Mouse (Mus musculus) midbrain, embryonic 12.5 days (tissue): Measurements from ENCODE around the gene Phc2. TPM values are rescaled to one million over a fixed set of nuclear protein-coding genes. Genes with fewer than 3 reads are reported as not detected.

Experiments used
- ATAC-seq: fragments of 200-750 bp; cut with Nextera tagmentation; 2 replicates; pipeline ENCODE4 v1.8.0; 2017; ENCODE audit warnings: low read depth, moderate TSS enrichment, moderate library complexity; ENCODE audit not compliant: low FRiP score
- H3K27ac ChIP-seq: fragments of 300-500 bp; sonication (generic); replicated peaks from 2 replicates; pipeline ENCODE4 v1.5.1; 2016; ENCODE audit warnings: mild to moderate bottlenecking
- H3K27me3 ChIP-seq: fragments of 300-500 bp; sonication (generic); 2 replicates; pipeline ENCODE4 v1.6.1; 2016; ENCODE audit warnings: mild to moderate bottlenecking
- H3K36me3 ChIP-seq: fragments of 300-500 bp; sonication (generic); 2 replicates; pipeline ENCODE4 v1.6.1; 2016
- H3K4me1 ChIP-seq: fragments of 300-500 bp; sonication (generic); 2 replicates; pipeline ENCODE4 v1.6.1; 2016
- H3K4me2 ChIP-seq: fragments of 300-500 bp; sonication (generic); replicated peaks from 2 replicates; pipeline ENCODE4 v1.6.1; 2016; ENCODE audit warnings: mild to moderate bottlenecking, moderate library complexity
- H3K4me3 ChIP-seq: fragments of 300-500 bp; sonication (generic); 2 replicates; pipeline ENCODE4 v1.5.1; 2016; ENCODE audit warnings: mild to moderate bottlenecking
- H3K9ac ChIP-seq: fragments of 300-500 bp; sonication (generic); replicated peaks from 2 replicates; pipeline ENCODE4 v1.6.1; 2016; ENCODE audit warnings: mild to moderate bottlenecking, moderate library complexity
- H3K9me3 ChIP-seq: fragments of 300-500 bp; sonication (generic); 2 replicates; pipeline ENCODE4 v1.6.1; 2016; ENCODE audit warnings: mild to moderate bottlenecking
- WGBS: fragments of 180-500 bp; shearing (Covaris S2); methylation state at CpG from one replicate; pipeline ENCODE4 v1.1.7; 2016; 5-methylcytosine and 5-hydroxymethylcytosine counted together
- polyA plus RNA-seq: library from polyadenylated mRNA; unstranded; fragments of >200 nt; fragmentation: Nextera tagmentation; extraction: Ambion mirVana; gene quantifications from 2 replicates; pipeline ENCODE4 v1.2.1, GENCODE M21; 2016

The Phc2 gene
- polyA plus RNA-seq, 1 experiment from 2014 or later = 133 TPM

- H3K9me3 ChIP-seq = no peaks in the 10 kb centered on the region
- 77% methylated on average over 8 of the region's 8 CpGs for WGBS
- no peak overlapping the region for H3K4me3 ChIP-seq
- 0 out of 2 replicates have a peak overlapping the region, but pooled peaks have one; percentile 42 for H3K27ac ChIP-seq
- no peak for ATAC-seq
- H3K4me2 ChIP-seq = no peak overlapping the region
- H3K4me1 ChIP-seq = peaks cover 44% of the 10 kb centered on the region
- H3K9ac ChIP-seq = no peak overlapping the region
- H3K36me3 ChIP-seq = peaks cover 15% of the 10 kb centered on the region
- H3K27me3 ChIP-seq = no peaks in the 10 kb centered on the region
Observed at GRCm38 (mm10) chr4:128796788-128797187, 142.3 kb downstream of the Phc2 start.

- Histone ChIP-seq H3K9me3 (no peaks in the 10 kb centered on the region), H3K4me3 (no peak overlapping the region), H3K4me1 (peaks cover 60% of the 10 kb centered on the region), H3K4me2 (no peak overlapping the region), H3K27ac (0 out of 2 replicates have a peak overlapping the region, but pooled peaks have one; percentile 15), H3K27me3 (no peaks in the 10 kb centered on the region), H3K9ac (0 out of 2 replicates have a peak overlapping the region, but pooled peaks have one; percentile 99), H3K36me3 (no peaks in the 10 kb centered on the region; the same call in 1 of the 2 replicates)
- no peak for ATAC-seq
- 63% methylated on average over 9 of the region's 9 CpGs for WGBS
Observed at GRCm38 (mm10) chr4:128801675-128802465, 147.4 kb downstream of the Phc2 start.

Other genes starting within 250 kb of the Phc2 start
- gene Zscan20, start 44.6 kb upstream of the Phc2 start, polyA plus RNA-seq = 8.0 and 9.2 TPM in 2 replicates
- gene Tlr12, start 36.1 kb upstream of the Phc2 start, polyA plus RNA-seq = 0.98 and 1.2 TPM in 2 replicates
- 0.56 and 0.59 TPM in 2 replicates for gene A3galt2, start 100.7 kb downstream of the Phc2 start, polyA plus RNA-seq
- 43.5 and 45.9 TPM in 2 replicates for gene Zfp362, start 151.3 kb downstream of the Phc2 start, polyA plus RNA-seq
- 14.9 and 16.7 TPM in 2 replicates for gene Trim62, start 228.9 kb downstream of the Phc2 start, polyA plus RNA-seq